Mouse (Mus musculus): ENCODE results near the gene Sar1b. TPM values are rescaled to one million over a fixed set of nuclear protein-coding genes. Genes with fewer than 3 reads are reported as not detected.
"Not testable (repeated sequence)": the region's sequence is repeated elsewhere in the genome, so short reads cannot be mapped to it uniquely, and the experiment has no call there.

Gene Sar1b
- 225 TPM in 2 replicates for polyA plus RNA-seq (2014; fragmentation: Nextera tagmentation; extraction: Ambion mirVana)

DNA sequence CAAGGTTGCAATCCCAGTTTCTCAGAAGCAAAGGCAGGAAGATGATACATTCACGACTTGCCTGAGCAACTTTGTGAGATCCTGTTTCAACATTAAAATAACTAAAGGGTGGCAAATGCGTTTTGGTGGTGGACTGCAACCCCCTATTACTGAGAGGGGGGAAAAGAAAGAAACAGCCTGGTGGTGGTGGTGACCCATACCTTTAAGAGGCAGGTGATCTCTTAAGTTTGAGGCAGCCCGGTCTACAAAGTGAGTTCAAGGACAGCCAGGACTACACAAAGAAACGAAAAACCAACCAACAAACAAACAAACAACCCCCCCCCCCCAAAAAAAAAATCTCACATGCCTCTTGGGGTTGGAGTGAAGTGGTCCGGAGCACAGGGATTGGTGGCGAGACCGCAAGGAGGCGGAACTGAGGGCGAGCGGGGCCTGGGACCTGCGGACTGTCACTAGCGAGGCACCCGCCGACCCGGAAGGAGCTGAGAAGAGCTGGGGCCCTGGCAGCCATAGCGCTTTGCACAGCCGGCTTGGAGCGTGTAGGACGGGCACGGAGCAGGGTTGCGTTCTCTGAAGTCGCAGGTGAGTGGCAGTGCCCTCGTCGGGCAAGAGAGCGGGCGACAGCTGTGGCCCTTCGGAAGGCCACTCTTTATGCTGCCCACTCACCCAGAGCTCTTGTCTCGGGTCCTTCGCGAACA, at the start of gene Sar1b, which contains the start of gene Sec24a:
TSS of gene Sar1b (plus strand) at position 475 of the 695 bp plus-strand sequence.
TSS of gene Sec24a (minus strand) at position 422 of the 695 bp plus-strand sequence.
- H3K27ac ChIP-seq, result peak within 1 kb of the TSS; percentile 41; the same call in 1 of the 2 replicates
- H3K9ac ChIP-seq, result peak within 1 kb of the TSS; percentile 86
- H3K9me3 ChIP-seq (ENCODE audit: control insufficient read depth, low read length), result no peaks in the 10 kb centered on the region
- DNase-seq (ENCODE audit: low spot score), result peak; percentile 84
- under 1% methylated on average over 30 of the region's 30 CpGs for WGBS
- peaks cover 11% of the 10 kb centered on the region; the same call in 1 of the 2 replicates for H3K4me1 ChIP-seq (replicated peaks; ENCODE audit: control insufficient read depth, insufficient read depth, low read length)
- peaks cover 6% of the 10 kb centered on the region; the same call in 1 of the 2 replicates for H3K27me3 ChIP-seq (ENCODE audit: control insufficient read depth, insufficient read depth, low read length)
- peak; percentile 92 for ATAC-seq (ENCODE audit: low FRiP score)
- no peaks in the 10 kb centered on the region for H3K36me3 ChIP-seq (replicated peaks; ENCODE audit: control insufficient read depth, insufficient read depth)
- H3K4me2 ChIP-seq (replicated peaks), result peak within 1 kb of the TSS; percentile 97
- H3K4me3 ChIP-seq (replicated peaks; ENCODE audit: low read length), result peak within 1 kb of the TSS; percentile 88

DNA sequence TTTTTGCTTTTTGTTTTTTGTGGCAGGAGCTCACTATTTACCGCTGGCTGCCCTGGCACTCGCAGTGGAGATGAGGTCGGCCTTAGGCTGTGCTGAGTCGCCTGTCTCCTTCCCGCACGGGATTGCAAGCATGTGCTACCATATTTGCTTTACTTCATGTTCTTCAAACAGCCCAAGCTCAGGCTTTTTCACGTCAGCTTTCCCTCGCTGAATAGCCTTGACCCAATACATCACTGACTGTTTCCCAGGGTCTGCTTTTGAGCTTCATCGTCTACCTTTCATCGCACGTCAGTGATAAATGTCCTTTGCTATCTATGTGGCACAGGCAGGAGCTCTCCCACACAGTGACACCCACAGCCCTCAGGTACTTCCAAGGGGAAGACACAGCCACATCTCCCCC, 42.4 kb upstream of the Sar1b start:
- H3K9ac ChIP-seq, result no peak overlapping the region
- H3K9me3 ChIP-seq (ENCODE audit: control insufficient read depth, low read length), result no peaks in the 10 kb centered on the region
- no peak overlapping the region for H3K4me3 ChIP-seq (replicated peaks; ENCODE audit: low read length)
- H3K36me3 ChIP-seq (replicated peaks; ENCODE audit: control insufficient read depth, insufficient read depth), result peaks cover 94% of the 10 kb centered on the region
- H3K27ac ChIP-seq, result no peak overlapping the region
- H3K4me1 ChIP-seq (replicated peaks; ENCODE audit: control insufficient read depth, insufficient read depth, low read length), result no peaks in the 10 kb centered on the region
- DNase-seq (ENCODE audit: low spot score), result no peak
- ATAC-seq (ENCODE audit: low FRiP score), result no peak
- WGBS, result 89% methylated on average over 11 of the region's 11 CpGs
- no peaks in the 10 kb centered on the region for H3K27me3 ChIP-seq (ENCODE audit: control insufficient read depth, insufficient read depth, low read length)
- no peak overlapping the region for H3K4me2 ChIP-seq (replicated peaks)

DNA sequence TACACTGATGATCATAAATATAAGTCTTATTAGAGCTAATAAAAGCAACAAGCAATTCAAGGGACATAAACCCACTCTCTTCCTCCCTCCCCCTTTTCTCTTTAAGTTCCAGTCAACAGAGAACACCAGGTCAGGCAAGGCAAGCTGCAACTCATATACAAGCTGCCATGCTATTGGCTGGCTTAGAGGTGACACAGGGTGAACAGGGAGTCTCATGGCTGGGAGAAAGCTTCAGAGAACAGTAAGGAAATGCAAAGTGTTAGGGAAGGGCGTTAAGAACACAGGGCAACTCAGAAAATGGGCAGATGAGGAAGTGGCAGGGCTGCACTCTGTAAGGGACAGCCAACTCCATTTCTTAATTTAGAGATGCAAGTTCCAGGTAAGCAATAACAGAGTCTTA, 30.6 kb upstream of the Sar1b start:
- WGBS, result 86% methylated on average over 1 of the region's 1 CpGs
- ATAC-seq (ENCODE audit: low FRiP score), result no peak
- no peaks in the 10 kb centered on the region for H3K27me3 ChIP-seq (ENCODE audit: control insufficient read depth, insufficient read depth, low read length)
- no peak overlapping the region for H3K9ac ChIP-seq
- H3K27ac ChIP-seq, result no peak overlapping the region
- H3K4me1 ChIP-seq (replicated peaks; ENCODE audit: control insufficient read depth, insufficient read depth, low read length), result no peaks in the 10 kb centered on the region
- no peak for DNase-seq (ENCODE audit: low spot score)
- H3K9me3 ChIP-seq (ENCODE audit: control insufficient read depth, low read length), result no peaks in the 10 kb centered on the region
- no peak overlapping the region for H3K4me3 ChIP-seq (replicated peaks; ENCODE audit: low read length)
- no peak overlapping the region for H3K4me2 ChIP-seq (replicated peaks)
- H3K36me3 ChIP-seq (replicated peaks; ENCODE audit: control insufficient read depth, insufficient read depth), result peaks cover 59% of the 10 kb centered on the region

DNA sequence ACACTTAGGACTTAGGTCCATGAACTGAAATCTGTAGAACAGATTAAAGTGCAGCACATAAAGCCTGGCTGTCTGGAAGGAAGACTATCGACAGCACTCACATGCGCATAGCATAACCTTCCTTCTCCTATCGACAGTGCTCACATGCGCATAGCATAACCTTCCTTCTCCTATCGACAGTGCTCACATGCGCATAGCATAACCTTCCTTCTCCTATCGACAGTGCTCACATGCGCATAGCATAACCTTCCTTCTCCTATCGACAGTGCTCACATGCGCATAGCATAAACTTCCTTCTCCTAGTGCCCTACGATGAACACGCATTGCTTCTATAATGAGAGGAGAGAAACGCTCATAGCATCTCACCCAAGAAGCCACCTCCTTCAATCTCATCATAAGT, 29.3 kb upstream of the Sar1b start:
- WGBS, result 96% methylated on average over 11 of the region's 13 CpGs
- peaks cover 55% of the 10 kb centered on the region for H3K36me3 ChIP-seq (replicated peaks; ENCODE audit: control insufficient read depth, insufficient read depth)

DNA sequence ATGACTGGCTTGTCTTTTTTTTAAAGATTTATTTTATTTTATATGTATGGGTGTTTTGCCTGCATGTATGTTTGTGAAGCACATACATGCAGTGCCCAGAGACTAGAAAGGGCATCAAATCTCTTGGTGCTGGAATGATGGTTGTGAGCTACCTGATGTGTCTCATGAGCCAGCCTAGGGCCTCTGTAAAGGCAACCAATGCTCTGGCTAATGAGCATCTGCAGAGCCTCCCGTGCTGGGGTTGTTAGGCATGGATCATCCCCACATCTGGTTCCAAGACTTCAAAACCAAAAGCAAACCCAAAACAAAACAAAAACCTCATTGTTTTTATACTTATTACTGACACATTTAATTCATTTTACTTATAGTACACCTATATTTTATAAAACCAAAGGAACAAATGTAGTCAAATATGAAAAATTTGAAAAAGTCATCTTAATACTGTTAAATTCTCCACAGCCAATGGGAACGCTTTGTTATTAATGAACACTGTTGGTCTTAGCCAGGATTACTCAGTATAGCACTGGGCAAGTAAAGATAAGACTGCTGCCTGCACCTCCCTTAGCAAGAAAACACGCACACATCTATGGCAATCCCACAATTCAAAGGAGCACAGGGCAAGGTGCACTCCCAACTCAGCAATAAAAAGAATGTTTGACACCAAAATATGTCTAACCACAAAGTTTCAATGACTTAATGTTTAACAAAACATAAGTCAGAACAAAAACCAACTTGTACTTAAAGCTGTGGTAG, 24.7 kb upstream of the Sar1b start:
- WGBS, result 89% methylated on average over 3 of the region's 3 CpGs
- Histone ChIP-seq H3K4me3 (replicated peaks; ENCODE audit: low read length) (no peak overlapping the region), H3K4me1 (replicated peaks; ENCODE audit: control insufficient read depth, insufficient read depth, low read length) (no peaks in the 10 kb centered on the region), H3K9ac (no peak overlapping the region), H3K36me3 (replicated peaks; ENCODE audit: control insufficient read depth, insufficient read depth) (peaks cover 54% of the 10 kb centered on the region), H3K27me3 (ENCODE audit: control insufficient read depth, insufficient read depth, low read length) (no peaks in the 10 kb centered on the region), H3K27ac (no peak overlapping the region), H3K9me3 (ENCODE audit: control insufficient read depth, low read length) (no peaks in the 10 kb centered on the region), H3K4me2 (replicated peaks) (no peak overlapping the region)
- DNase-seq (ENCODE audit: low spot score) (no peak), ATAC-seq (ENCODE audit: low FRiP score) (no peak)

More for the DNA sequence above, 29.3 kb upstream of the Sar1b start:
- H3K9me3 ChIP-seq (ENCODE audit: control insufficient read depth, low read length); H3K4me1 ChIP-seq (replicated peaks; ENCODE audit: control insufficient read depth, insufficient read depth, low read length); H3K27me3 ChIP-seq (ENCODE audit: control insufficient read depth, insufficient read depth, low read length); H3K4me2 ChIP-seq (replicated peaks); H3K4me3 ChIP-seq (replicated peaks; ENCODE audit: low read length); DNase-seq (ENCODE audit: low spot score); H3K9ac ChIP-seq; ATAC-seq (ENCODE audit: low FRiP score); H3K27ac ChIP-seq: not testable (repeated sequence)

DNA sequence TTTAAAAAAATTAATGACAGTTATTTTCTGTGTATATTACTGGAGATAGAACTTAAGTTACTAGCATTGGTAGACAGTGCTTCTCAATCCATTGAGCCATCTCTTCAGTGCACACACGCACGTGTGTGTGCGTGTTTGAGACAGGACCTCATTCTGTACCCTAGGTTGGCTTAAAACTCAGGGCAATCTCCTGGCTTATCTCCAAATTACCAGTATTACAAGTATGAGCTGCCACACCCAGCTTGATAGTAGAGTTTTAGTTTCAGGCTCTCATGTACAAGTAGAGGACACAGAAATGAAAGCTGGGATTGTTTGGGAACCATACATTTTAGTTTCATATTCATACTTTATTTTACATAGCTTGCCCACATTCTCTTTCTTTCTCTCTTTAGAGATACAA, 22.8 kb upstream of the Sar1b start:
- Histone ChIP-seq H3K4me3 (replicated peaks; ENCODE audit: low read length) (no peak overlapping the region), H3K27me3 (ENCODE audit: control insufficient read depth, insufficient read depth, low read length) (no peaks in the 10 kb centered on the region), H3K9ac (no peak overlapping the region), H3K36me3 (replicated peaks; ENCODE audit: control insufficient read depth, insufficient read depth) (peaks cover 51% of the 10 kb centered on the region), H3K4me2 (replicated peaks) (no peak overlapping the region), H3K9me3 (ENCODE audit: control insufficient read depth, low read length) (no peaks in the 10 kb centered on the region), H3K4me1 (replicated peaks; ENCODE audit: control insufficient read depth, insufficient read depth, low read length) (no peaks in the 10 kb centered on the region), H3K27ac (no peak overlapping the region)
- WGBS, result 96% methylated on average over 3 of the region's 3 CpGs
- DNase-seq (ENCODE audit: low spot score), result no peak
- no peak for ATAC-seq (ENCODE audit: low FRiP score)

DNA sequence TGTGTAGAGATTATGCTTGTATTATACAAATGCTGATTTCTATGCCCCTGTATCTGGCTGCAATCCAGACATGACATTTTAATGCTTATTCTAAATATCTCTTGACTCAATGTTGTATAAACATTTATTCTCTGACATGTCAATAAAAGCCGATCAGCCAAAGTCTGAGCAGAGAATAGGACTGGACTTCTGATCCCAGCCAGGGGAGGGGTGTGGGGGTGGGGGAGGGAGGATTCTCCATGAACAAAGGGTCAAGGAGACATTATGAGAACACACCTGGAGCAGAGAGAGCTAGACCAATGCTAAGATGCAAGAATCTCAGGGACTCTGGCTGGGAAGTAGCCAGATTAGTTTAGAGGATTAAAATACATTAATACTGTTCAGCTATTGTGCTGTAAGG, 17.4 kb upstream of the Sar1b start:
- peaks cover 30% of the 10 kb centered on the region for H3K36me3 ChIP-seq (replicated peaks; ENCODE audit: control insufficient read depth, insufficient read depth)
- no peaks in the 10 kb centered on the region for H3K4me1 ChIP-seq (replicated peaks; ENCODE audit: control insufficient read depth, insufficient read depth, low read length)
- no peak overlapping the region for H3K4me3 ChIP-seq (replicated peaks; ENCODE audit: low read length)
- ATAC-seq (ENCODE audit: low FRiP score) (no peak), DNase-seq (ENCODE audit: low spot score) (no peak)
- no peaks in the 10 kb centered on the region for H3K9me3 ChIP-seq (ENCODE audit: control insufficient read depth, low read length)
- WGBS, result 82% methylated on average over 1 of the region's 1 CpGs
- H3K9ac ChIP-seq, result no peak overlapping the region
- no peaks in the 10 kb centered on the region for H3K27me3 ChIP-seq (ENCODE audit: control insufficient read depth, insufficient read depth, low read length)
- no peak overlapping the region for H3K4me2 ChIP-seq (replicated peaks)
- no peak overlapping the region for H3K27ac ChIP-seq

DNA sequence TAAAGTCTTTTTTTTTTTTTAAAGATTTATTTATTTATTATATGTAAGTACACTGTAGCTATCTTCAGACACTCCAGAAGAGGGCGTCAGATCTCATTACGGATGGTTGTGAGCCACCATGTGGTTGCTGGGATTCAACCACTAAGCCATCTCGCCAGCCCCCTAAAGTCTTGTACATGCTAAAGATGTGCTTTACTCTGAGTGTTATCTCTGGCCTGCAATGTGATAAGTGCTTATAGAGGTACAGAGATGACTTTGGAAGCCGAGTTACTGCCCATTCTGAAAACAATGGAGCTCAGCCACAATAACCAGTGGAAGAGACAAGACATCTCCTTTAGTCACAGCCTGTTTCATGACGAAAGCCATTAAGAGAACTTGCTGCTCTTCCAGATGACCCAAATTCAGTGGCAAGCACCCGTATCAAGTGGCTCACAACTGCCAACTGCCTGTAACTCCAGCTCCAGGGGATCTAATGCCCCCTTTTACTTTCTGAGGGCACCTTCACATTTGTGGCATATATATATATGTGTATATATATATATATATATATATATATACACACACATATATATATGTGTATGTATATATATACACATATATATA, 11.8 kb upstream of the Sar1b start:
- not testable (repeated sequence) for H3K36me3 ChIP-seq (replicated peaks; ENCODE audit: control insufficient read depth, insufficient read depth); H3K27me3 ChIP-seq (ENCODE audit: control insufficient read depth, insufficient read depth, low read length); H3K27ac ChIP-seq; H3K4me3 ChIP-seq (replicated peaks; ENCODE audit: low read length); H3K4me2 ChIP-seq (replicated peaks); DNase-seq (ENCODE audit: low spot score); H3K9ac ChIP-seq; H3K9me3 ChIP-seq (ENCODE audit: control insufficient read depth, low read length); ATAC-seq (ENCODE audit: low FRiP score)
- peaks cover 16% of the 10 kb centered on the region for H3K4me1 ChIP-seq (replicated peaks; ENCODE audit: control insufficient read depth, insufficient read depth, low read length)
- 78% methylated on average over 6 of the region's 6 CpGs for WGBS

DNA sequence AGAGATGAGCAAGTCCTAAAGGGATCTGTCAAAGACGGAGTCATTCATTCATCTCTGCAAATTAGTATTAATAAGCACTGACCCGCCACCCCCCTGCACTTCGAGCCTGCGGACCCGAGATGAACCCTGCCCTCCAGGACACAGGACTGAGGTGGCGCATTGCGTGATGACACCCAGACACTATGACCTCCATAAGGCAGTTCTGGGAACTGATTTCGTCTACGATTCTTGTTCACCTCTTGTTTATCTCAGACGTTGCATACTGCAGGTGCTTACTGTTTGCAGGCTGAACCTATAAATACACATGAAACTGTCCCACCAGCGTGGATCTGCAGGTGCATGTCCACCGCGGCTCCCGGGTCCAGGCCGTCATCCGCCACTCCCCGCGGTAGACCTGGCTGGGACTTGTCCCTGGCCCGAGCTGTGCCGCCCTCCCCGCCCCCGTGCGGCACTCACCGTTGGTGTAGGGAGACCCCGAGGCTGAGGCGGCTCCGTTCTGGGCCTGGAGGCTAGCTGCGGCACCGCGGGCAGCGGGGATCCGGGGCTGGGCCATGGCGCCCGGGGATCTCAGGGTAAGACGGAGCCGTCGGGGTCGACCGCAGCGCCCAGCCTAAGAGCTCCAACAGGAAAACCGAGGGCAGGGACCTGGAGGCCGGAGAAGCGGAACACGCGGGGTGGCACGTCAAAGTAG, 7.7 kb upstream of the Sar1b start:
- DNase-seq (ENCODE audit: low spot score) (no peak), ATAC-seq (ENCODE audit: low FRiP score) (peak; percentile 81)
- H3K4me3 ChIP-seq (replicated peaks; ENCODE audit: low read length), result peak overlapping the region; percentile 99
- no peaks in the 10 kb centered on the region for H3K9me3 ChIP-seq (ENCODE audit: control insufficient read depth, low read length)
- peak overlapping the region; percentile 89 for H3K9ac ChIP-seq
- H3K4me1 ChIP-seq (replicated peaks; ENCODE audit: control insufficient read depth, insufficient read depth, low read length), result peaks cover 16% of the 10 kb centered on the region
- no peaks in the 10 kb centered on the region for H3K27me3 ChIP-seq (ENCODE audit: control insufficient read depth, insufficient read depth, low read length)
- H3K36me3 ChIP-seq (replicated peaks; ENCODE audit: control insufficient read depth, insufficient read depth), result no peaks in the 10 kb centered on the region
- H3K4me2 ChIP-seq (replicated peaks), result peak overlapping the region; percentile 93
- H3K27ac ChIP-seq, result peak overlapping the region; percentile 77
- WGBS, result under 1% methylated on average over 46 of the region's 46 CpGs
